Mouse (Mus musculus): ENCODE results near the gene Gar1. TPM values are rescaled to one million over a fixed set of nuclear protein-coding genes. Genes with fewer than 3 reads are reported as not detected.

The Gar1 gene
- polyA plus RNA-seq (2015; fragmentation: Nextera tagmentation; extraction: Ambion mirVana): 43.4 and 44.9 TPM in 2 replicates

GRCm38 (mm10) chr3:129831035-129831568 is at the start of gene Gar1:
Gene Gar1 (minus strand): TSS chr3:129831396.

GRCm38 (mm10) chr3:129878405-129879021 is 47.3 kb upstream of the Gar1 start, which contains the start of gene Pla2g12a:
Gene Pla2g12a (plus strand): TSS chr3:129878606.

DNA sequence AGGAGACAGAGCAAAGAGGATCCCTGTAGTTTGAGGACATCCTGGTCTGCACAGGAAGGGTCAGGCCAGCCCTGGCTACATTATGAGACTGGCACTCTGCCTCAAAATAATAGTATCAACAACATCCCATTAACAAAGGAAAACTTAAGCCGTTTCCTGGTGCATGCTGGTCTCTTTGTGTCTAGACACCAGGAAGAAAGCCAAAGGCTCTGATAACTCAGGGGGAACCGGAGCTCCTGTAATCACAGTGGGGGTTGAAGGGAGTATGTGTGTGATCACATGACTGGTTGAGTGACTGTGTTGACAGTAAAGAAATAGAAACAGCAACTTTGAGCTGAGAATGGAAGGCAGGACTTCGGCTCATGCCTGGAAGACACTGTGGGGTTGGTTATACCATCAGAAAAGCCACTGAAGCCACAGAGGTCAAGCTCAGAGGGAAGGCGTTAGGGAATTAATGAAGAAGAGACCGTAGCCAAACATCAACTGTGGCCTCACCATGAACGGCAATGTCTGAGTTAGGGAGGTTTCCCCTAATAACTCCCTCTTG is 4.3 kb upstream of the Gar1 start, which contains the start of gene Cfi:
TSS of gene Cfi (plus strand) at position 497 of the 547 bp plus-strand sequence.

DNA sequence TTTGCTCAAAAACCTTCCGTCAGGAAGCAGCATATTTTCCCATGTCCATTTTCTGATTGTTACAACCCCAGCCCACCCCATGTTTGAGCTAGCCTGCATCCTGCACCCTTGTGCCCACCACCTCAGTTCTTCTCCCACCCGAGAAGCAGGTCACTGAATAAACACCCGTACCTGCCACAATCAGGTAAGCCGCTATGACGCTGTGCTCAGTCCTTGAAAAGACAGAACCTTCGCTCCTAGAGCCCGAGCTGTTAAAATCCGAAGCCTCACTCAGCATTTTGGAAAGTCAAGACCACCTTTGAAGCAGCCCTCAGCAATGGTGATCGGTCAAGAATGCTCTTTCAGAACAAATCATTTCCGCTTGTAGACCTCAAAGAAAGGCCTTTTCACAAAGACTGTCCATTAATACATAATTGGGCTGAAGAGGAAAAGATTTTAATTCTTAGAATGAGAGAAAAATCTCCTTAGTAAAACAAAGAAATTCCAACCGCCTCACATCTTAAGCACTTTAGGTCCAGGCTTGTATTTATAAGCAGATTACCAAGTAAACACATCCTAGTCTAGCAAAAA is 8.9 kb downstream of the Gar1 start, which contains the start of gene Rrh:
TSS of gene Rrh (minus strand) at position 382 of the 570 bp plus-strand sequence.

DNA sequence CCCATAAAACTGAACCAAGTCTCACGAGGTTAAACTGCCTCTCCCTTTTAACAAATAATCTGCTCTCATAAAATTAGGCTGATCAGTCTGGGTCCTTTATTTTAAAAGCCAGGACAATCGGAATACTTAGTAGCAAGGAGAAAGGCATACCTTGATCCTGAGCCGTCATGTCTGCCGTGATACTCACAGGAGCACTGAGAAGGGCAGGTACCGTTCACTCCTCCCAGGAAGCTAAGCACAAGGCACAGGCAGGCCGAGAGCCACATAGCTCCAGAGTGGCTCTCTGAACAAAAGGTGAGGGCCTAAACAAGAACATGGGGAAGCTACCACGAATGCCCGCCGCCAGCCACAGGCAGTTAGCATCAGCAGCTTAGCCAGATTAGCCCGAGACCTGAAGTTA is 27.4 kb downstream of the Gar1 start, which contains the start of gene Lrit3:
TSS of gene Lrit3 (minus strand) at position 266 of the 400 bp plus-strand sequence.

Other genes starting within 250 kb of the Gar1 start
- 0.92 and 1.2 TPM in 2 replicates for gene Egf, start 76.1 kb downstream of the Gar1 start, polyA plus RNA-seq (2015; fragmentation: Nextera tagmentation; extraction: Ambion mirVana)
- gene Lrit3, start 27.4 kb downstream of the Gar1 start, polyA plus RNA-seq (2015; fragmentation: Nextera tagmentation; extraction: Ambion mirVana): 0.09 TPM in 1 of 2 replicates, not detected in the other
- gene Rrh, start 8.8 kb downstream of the Gar1 start, polyA plus RNA-seq (2015; fragmentation: Nextera tagmentation; extraction: Ambion mirVana): 0.08 TPM in 1 of 2 replicates, not detected in the other
- gene Cfi, start 4.5 kb upstream of the Gar1 start, polyA plus RNA-seq (2015; fragmentation: Nextera tagmentation; extraction: Ambion mirVana): 0.39 and 0.57 TPM in 2 replicates
- 50.4 and 52.4 TPM in 2 replicates for gene Pla2g12a, start 47.2 kb upstream of the Gar1 start, polyA plus RNA-seq (2015; fragmentation: Nextera tagmentation; extraction: Ambion mirVana)
- gene Casp6, start 70.0 kb upstream of the Gar1 start, polyA plus RNA-seq (2015; fragmentation: Nextera tagmentation; extraction: Ambion mirVana): 17.7 and 20.8 TPM in 2 replicates
- gene Mcub, start 138.8 kb upstream of the Gar1 start, polyA plus RNA-seq (2015; fragmentation: Nextera tagmentation; extraction: Ambion mirVana): 14.5 and 15.1 TPM in 2 replicates
- gene Sec24b, start 230.2 kb upstream of the Gar1 start, polyA plus RNA-seq (2015; fragmentation: Nextera tagmentation; extraction: Ambion mirVana): 24.8 and 31.0 TPM in 2 replicates